Mouse (Mus musculus): ENCODE results near the gene Pign. TPM values are rescaled to one million over a fixed set of nuclear protein-coding genes. Genes with fewer than 3 reads are reported as not detected.
A peak's percentile ranks its signal among the peaks of the same experiment; 100 is the strongest.

Gene Pign
- 10 to 100 TPM; 15.2 to 18.8 TPM for total RNA-seq (2021)
- long read RNA-seq, full-length matches to known transcripts = 4 of 7 reads
- long read RNA-seq, partial matches to known transcripts = 1 of 7 reads
- long read RNA-seq, other reads (novel, unspliced or antisense) = 2 of 7 reads

DNA sequence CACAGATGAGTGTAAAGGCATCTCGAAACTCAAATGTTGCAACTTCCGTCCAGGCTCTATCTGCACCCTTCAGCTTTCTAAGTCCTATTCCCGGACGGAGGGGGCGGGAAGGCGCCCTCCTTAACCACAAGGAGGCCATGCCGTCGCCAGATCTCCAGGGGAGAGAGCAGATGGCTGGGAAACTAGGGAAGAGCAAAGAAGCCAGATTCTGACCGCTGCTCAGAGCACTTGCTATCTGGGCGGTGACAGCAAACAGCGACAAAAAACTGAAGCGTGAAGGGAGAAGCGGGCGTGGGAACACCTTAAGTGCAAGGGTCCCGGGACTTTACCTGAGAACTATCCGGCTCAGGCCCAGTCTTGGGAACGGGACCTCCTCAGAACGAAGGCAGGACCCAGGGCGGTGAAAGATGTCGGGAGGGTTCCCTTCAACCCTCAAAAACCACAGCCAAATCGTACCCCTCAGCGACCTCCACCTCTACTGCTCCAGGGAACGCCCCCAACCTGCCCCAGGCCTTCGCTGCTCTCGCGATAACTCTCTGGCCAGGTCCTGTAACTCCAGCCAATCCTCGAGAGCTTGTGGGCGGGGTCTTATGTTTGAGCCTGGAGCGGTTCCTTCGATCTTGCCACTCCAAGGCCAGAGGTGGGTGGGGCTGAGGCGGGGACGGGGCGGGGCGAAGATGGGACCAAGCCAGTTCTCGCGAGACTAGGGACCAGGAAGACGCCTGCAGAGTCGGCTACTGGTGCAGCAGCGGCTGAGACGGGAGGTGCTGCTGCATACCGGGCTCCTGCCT, at the start of gene Pign, which contains the start of gene Relch:
Gene Pign, minus strand, starts transcription at position 507 of the 791 bp plus-strand sequence.
Gene Relch, plus strand, starts transcription at position 691 of the 791 bp plus-strand sequence.
- peak; percentile 92 to 99 for DNase-seq (ENCODE audit: low spot score in 2 of 2)

DNA sequence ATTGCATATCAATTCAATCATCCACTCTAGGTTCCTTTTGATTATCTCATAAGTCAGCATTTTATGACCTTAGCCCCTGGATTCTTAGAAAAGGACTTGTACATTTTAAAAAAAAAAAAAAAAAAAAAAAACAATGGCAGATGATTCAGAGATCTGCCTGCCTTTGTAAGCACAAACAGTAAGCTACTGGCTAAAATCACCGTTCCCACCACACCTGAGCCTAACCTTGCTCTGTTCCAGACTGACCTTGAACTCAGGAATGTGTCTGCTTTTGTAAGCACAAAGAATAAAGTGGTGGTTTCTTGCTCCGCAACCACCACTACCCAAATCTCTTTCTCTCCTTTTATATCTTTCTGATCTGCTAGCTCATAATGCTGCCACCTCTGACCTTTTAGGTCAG, 49.3 kb upstream of the Pign start:
- no peak for DNase-seq (ENCODE audit: low spot score in 2 of 2)

GRCm38 (mm10) chr1:105711227-105711626, 47.8 kb upstream of the Pign start:
- peak in 1 of 2 experiments; percentile 34 for DNase-seq (ENCODE audit: low spot score in 2 of 2)

DNA sequence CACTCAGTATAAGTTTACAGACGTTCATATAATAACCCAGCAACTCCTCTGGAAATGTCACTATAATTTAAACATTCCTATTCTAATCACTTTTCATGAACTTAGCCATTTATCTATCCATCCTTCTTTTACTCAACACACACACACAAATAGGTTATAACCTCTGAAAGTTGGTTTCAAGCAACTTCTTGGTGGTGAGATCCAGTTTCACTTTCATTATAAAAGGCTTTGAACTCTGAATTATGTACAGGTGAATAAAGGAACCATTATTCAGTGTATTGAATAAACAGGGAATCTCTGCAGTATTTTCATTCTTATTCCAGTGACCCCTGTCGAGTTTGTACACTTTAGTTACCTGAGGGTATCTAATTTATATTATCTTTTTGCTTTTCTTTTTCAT, 45.9 kb upstream of the Pign start:
- no peak for DNase-seq (ENCODE audit: low spot score in 2 of 2)

DNA sequence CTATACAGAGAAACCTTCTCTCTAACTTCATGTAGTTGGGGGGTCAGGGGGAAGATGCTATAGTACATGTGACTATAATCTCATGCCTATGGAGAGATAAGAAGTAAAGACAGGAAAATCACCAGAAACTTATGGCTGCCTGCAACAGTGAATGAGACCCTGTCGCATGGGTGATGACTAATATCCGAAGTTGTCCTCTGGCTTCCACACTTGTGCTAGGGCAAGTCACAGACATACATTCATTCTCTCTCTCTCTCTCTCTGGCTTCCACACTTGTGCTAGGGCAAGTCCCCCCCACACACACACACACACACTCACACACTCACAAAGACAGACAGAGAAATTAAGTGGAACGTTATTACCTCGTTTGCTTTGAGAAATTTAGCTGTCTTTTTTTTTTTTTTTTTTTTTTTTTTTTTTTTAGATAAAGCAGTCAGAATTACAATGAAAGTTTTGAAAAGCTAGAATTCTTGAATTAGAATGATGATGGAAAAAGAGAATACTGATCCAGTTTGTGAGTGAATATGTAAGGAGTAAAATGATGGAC, 37.6 kb upstream of the Pign start:
- DNase-seq (ENCODE audit: low spot score in 2 of 2) = no peak

GRCm38 (mm10) chr1:105695581-105695980, 32.1 kb upstream of the Pign start:
- peak in 1 of 2 experiments; percentile 17 for DNase-seq (ENCODE audit: low spot score in 2 of 2)

GRCm38 (mm10) chr1:105685501-105685900, 22.0 kb upstream of the Pign start:
- peak in 1 of 2 experiments; percentile 25 for DNase-seq (ENCODE audit: low spot score in 2 of 2)

DNA sequence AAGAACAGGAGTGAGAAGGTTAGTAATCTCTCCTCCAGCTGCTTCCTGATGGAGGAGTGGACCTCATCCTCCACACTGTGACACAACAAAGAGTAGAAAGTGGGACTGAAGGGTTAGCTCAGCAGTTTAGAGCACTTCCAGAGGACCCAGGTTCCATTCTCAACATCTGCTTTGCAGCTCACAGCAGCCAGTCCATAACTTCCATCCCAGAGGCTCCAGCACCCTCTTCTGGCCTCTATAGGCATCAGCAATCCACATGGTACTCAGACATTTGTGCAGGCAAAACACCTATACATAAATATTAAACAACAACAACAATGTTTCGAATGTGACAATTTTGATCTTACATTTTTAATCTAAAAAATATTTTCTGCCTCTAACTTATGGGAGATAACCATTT, 17.1 kb upstream of the Pign start:
- DNase-seq (ENCODE audit: low spot score in 2 of 2) = no peak

DNA sequence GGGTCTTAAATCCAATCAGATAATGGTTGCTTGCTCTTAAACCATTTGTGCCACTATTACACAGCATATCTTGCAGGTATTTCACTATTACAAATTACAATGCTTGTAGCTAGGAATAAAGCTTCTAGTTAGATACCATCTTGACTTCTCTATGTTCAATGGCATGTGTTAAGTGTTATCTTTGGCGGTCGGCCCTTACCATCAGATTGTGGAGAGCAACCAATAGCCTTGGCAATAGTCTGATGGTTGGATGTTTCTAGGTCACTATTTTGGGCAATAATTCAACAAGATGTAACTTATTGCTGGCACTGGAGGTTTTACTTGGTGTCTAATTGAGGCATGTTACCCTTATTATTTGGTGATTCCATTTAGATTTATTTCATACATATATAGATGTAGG, 11.3 kb upstream of the Pign start:
- no peak for DNase-seq (ENCODE audit: low spot score in 2 of 2)

DNA sequence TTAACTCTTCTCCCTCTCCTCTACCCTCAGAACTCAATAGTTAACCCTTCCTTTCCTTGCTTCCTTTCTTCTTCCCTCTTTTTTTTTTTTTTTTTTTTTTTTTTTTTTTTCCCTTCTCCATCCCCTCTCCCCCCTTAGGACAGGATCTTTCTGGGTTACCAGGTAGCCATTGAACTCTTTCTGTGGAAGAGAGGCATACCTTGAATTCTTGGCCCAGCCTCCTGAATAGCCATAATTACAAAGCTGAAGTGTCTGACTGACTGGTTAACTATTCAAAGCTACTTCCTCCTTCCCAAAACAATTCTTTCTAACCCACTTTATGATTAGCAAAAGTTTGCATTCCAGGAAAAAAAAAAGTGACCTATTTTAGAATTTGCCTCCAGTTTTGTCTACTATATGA, 6.2 kb upstream of the Pign start:
- no peak for DNase-seq (ENCODE audit: low spot score in 2 of 2)

- DNase-seq (ENCODE audit: low spot score in 2 of 2) = peak; percentile 4 to 29
Observed at GRCm38 (mm10) chr1:105663962-105664812, 710 bp upstream of the Pign start.

DNA sequence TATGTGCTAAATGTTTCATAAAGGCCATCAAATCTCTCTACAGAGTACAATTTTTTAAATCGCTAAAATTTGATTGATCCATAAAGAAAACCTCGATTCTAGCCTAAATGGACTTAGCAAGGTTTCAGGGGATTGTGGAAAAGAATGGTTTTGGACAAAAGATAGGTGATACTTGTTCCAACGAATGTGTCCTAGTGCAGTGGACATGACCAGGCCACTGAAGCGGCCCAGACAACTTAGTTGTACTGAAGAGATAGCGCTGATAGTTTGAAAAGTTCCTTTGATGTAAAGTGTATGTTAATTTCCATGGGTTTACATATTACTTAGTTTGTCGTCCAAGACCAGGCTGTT, 682 bp downstream of the Pign start:
- no peak for DNase-seq (ENCODE audit: low spot score in 2 of 2)

DNA sequence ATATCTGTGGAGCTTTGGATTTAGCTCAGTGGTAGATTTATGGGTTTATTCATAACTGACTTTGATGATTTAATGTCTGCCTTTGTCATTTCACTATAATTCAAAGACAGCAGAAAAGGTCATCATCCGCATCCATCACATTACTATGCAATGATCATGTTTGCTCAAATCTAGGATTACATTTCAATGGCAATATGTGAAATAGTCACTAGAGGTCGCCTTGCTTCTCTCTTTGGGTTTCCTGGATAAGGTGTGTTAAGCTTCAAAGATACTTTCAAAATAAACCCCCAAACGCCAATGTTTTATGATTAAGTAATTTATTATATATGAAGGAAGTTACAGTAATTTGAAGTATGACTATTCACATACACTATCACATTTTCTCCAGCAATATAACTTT, 3.5 kb downstream of the Pign start:
- peak; percentile 7 to 78 for DNase-seq (ENCODE audit: low spot score in 2 of 2)

GRCm38 (mm10) chr1:105653981-105654380, 9.5 kb downstream of the Pign start:
- DNase-seq (ENCODE audit: low spot score in 2 of 2) = no peak

DNA sequence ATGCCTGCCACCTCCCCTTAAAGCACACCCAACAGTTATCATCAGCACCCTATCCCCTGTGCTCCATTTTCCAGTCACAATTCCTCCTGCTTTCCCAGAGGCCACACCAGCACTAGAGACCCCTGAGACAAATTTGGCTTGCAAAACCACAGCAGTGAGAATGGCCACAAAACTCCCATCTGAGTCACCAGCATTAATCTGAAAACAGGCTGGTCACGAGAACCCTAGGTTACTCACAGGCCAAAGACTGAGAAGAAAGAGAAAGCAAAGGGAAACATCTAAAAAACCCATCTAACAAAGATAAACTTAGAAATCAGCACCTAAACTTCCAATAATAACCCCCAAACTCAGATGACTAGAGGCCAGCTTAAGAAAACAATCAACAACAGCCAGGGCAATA, 12.8 kb downstream of the Pign start:
- DNase-seq (ENCODE audit: low spot score in 2 of 2) = no peak

DNA sequence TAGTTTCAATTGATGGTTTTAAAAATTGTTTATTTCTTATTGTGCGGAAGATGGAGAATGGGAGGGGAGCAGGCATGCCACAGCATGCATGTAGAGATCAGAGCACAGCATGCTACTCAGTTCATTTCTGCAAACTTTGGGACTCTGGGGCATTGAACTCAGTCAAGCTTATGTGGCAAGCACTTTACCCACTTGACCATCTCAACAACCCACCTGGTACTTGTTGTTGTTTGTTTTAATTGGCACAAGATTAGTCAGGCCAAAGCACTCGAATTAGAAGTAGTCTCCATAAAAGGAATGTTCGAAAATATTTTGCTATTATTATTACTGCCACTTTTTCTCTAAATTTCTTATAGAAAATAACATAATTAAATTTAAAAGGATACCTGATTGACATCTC, 19.4 kb downstream of the Pign start:
- no peak for DNase-seq (ENCODE audit: low spot score in 2 of 2)

DNA sequence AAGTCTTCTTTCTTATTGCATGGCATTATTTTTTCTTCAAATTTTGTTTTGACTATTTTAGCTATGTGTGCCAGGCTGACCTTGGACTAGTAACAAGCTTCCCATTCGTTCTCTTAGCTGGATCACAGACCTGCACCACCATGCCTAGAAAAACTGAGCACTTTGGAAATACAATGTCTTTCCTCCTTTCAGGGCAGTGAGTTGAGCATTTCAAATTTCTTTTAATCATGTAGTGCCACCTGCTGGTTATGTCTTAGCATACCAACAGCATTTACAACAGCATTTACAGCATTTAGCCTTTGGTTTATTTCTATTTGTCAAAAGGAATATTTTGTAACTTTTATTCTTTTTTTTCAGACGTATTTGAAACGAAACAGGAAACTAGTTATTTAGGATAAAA, 33.0 kb downstream of the Pign start:
- peak; percentile 2 to 55 for DNase-seq (ENCODE audit: low spot score in 2 of 2)

DNA sequence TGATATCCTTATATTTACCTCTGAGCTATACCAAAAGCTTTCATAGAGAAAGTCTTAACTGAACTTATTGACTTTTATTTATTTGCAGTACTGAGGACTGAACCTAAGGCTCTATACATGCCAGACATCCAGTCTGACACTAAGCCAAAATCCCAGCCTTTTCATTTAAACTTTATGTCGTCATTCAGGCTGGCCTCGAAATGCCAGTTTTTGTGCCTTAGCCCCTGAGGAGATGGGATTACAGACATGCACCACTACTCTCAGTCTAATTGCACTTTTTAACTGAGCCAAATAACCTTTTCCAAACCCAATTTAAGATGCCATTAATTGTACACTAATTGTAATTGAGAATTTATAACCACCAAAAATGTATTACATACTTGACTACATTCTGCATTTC, 73.8 kb downstream of the Pign start:
- DNase-seq (ENCODE audit: low spot score in 2 of 2) = no peak

DNA sequence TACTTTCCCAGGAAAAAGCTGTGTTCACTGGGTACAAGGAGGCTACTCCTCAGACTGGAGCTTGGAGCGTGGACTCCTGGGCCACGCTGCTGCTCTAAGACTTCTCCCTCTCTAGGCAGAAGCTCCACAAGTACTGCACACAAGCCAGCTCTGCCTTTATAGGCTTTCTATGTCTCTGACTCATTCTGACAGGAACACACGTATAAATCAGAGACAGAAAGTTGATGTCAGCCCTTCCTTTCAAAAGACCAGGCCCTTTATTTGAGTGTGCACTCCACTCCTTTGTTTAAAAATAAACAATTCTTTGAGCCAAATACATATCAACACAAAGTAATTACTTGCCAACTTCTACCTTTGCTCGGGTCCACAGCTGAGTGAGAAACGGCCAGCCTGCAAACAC, 74.8 kb downstream of the Pign start:
- no peak for DNase-seq (ENCODE audit: low spot score in 2 of 2)

GRCm38 (mm10) chr1:105582800-105583199, 80.7 kb downstream of the Pign start:
- no peak for DNase-seq (ENCODE audit: low spot score in 2 of 2)

DNA sequence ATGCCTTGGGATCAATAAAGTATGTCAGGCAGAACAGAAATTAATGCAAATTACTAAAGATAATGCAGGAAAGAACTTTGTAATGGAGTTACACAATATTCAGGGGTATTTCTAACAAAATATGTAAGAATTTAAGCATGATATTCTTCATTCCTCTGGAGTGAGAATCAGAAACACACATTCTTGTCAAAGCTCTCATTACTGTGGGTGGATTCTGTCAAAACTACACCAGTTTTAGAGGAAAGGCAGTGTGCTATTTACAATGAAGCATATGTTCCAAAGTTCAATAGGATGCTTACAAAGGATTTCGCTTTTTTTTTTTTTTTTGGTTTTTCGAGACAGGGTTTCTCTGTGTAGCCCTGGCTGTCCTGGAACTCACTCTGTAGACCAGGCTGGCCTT, 82.6 kb downstream of the Pign start:
- DNase-seq (ENCODE audit: low spot score in 2 of 2) = no peak

GRCm38 (mm10) chr1:105566051-105566450, 97.4 kb downstream of the Pign start:
- no peak for DNase-seq (ENCODE audit: low spot score in 2 of 2)
